Mouse (Mus musculus) cerebellum, postnatal 10 days (tissue): ENCODE measurements at regions not wholly inside any gene's neighbourhood (a gene's known extent, or its start where the extent isn't known, plus 50 kb on each side); places are given as distances from the start of the nearest gene placed in this dataset.

ENCODE experiments used
- DNase-seq, 2 experiments: peaks; one replicate each; pipeline ENCODE4 v3.0.0; 2021; ENCODE audit warnings: mixed read lengths in 2 of 2

GRCm38 (mm10) chr1:43367151-43367895, 77.1 kb upstream of the Nck2 start:
- no peak for DNase-seq

GRCm38 (mm10) chr1:43371863-43372262, 72.5 kb upstream of the Nck2 start:
- no peak for DNase-seq

GRCm38 (mm10) chr1:43374946-43375345, 69.4 kb upstream of the Nck2 start:
- DNase-seq = no peak

GRCm38 (mm10) chr1:43375851-43376250, 68.5 kb upstream of the Nck2 start:
- DNase-seq = no peak

- DNase-seq = no peak
Observed at GRCm38 (mm10) chr1:43377491-43378263, 66.7 kb upstream of the Nck2 start.

GRCm38 (mm10) chr1:43385008-43385407, 59.4 kb upstream of the Nck2 start:
- DNase-seq = no peak

- no peak for DNase-seq
Observed at GRCm38 (mm10) chr1:43394035-43394434, 50.3 kb upstream of the Nck2 start.
